Mouse (Mus musculus) CH12.LX (cell line): ENCODE measurements around the gene Jak2.

Source experiments
- CTCF ChIP-seq, 2 experiments: IDR thresholded peaks in 1 of 2; conservative IDR thresholded peaks in 1 of 2; 2 replicates each; pipeline ENCODE4 v1.5.1; 2011 to 2012; ENCODE audit warnings: low read depth in 2 of 2, low read length in 2 of 2, improper control_type of control experiment in 1 of 2, inconsistent platforms in 1 of 2, mild to moderate bottlenecking in 1 of 2, moderate library complexity in 1 of 2
- EP300 ChIP-seq: IDR thresholded peaks from 2 replicates; pipeline ENCODE4 v1.6.1; 2011; ENCODE audit warnings: low read length, improper control_type of control experiment
- SIN3A ChIP-seq: IDR thresholded peaks from 2 replicates; pipeline ENCODE4 v1.6.1; 2012; ENCODE audit warnings: low read length, improper control_type of control experiment, inconsistent platforms
- USF1 ChIP-seq: IDR thresholded peaks from 2 replicates; pipeline ENCODE4 v1.6.1; 2014; ENCODE audit warnings: low read depth, mild to moderate bottlenecking, inconsistent platforms, low read length, improper control_type of control experiment
- ZC3H11A ChIP-seq: IDR thresholded peaks from 2 replicates; pipeline ENCODE4 v1.6.1; 2012; ENCODE audit warnings: low read depth, mild to moderate bottlenecking, inconsistent platforms, low read length, improper control_type of control experiment
- ZMIZ1 ChIP-seq: IDR thresholded peaks from 2 replicates; pipeline ENCODE4 v1.6.1; 2012; ENCODE audit warnings: low read depth, mild to moderate bottlenecking, inconsistent platforms, low read length, improper control_type of control experiment

DNA sequence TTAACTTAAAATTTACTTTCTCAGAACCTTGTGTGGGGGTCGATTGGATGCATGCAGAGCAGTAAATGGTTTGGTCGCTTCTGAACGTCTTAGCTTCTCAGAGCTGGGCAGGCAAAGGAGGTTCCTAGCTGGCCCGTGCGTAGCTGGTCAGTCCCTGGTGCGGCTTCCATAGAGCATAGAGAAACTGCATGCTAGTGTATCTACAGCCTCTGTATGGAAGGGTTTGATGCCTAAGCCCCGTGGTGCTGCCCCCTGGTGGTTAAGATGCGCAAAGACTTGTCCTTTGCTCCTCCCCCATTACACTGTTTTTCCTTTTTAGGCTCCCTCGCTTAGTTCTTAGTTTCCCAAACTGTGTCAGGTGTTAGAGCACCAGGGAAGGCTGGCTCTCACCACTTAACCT lies 2.1 kb downstream of the Jak2 start:
- TF ChIP-seq USF1: no peak
- TF ChIP-seq EP300: no peak
- peak; percentile 10; the same call in 1 of the 2 replicates for TF ChIP-seq ZC3H11A
- TF ChIP-seq CTCF (conservative IDR thresholded peaks at IDR 0.05 in 1 of 2, IDR thresholded peaks at IDR 0.05 in 1 of 2; ENCODE audit: low read depth in 2 of 2, low read length in 2 of 2): peak; percentile 92 to 94
- no peak for TF ChIP-seq ZMIZ1
- peak; percentile 83 for TF ChIP-seq SIN3A
